Mouse (Mus musculus) right cerebral cortex, postnatal 4 days (tissue): ENCODE results near the gene Timp2.
"Not testable (repeated sequence)": the region's sequence is repeated elsewhere in the genome, so short reads cannot be mapped to it uniquely, and the experiment has no call there.

Source experiments
- DNase-seq: peaks from one replicate; pipeline ENCODE4 v3.0.0-alpha.2; 2022

Gene Timp2

GRCm38 (mm10) chr11:118355640-118356039 lies at the start of gene Timp2:
Gene Timp2, minus strand, starts transcription at chr11:118355740.
- no peak for DNase-seq

- DNase-seq = no peak
These were observed 49.8 kb upstream of the Timp2 start for GRCm38 (mm10) chr11:118405311-118405710.

- DNase-seq = no peak
These were observed 48.7 kb upstream of the Timp2 start for GRCm38 (mm10) chr11:118403951-118404899.

GRCm38 (mm10) chr11:118403183-118403582 lies 47.6 kb upstream of the Timp2 start:
- DNase-seq = no peak

- DNase-seq = peak; percentile 36
These were observed 46.3 kb upstream of the Timp2 start, which contains the start of gene Lgals3bp for GRCm38 (mm10) chr11:118401760-118402280. Gene Lgals3bp, minus strand, starts transcription at chr11:118402092.

- no peak for DNase-seq
These were observed 45.7 kb upstream of the Timp2 start for GRCm38 (mm10) chr11:118401195-118401594.

- no peak for DNase-seq
These were observed 45.0 kb upstream of the Timp2 start for GRCm38 (mm10) chr11:118400566-118400936.

- DNase-seq = no peak
These were observed 44.5 kb upstream of the Timp2 start for GRCm38 (mm10) chr11:118399891-118400565.

GRCm38 (mm10) chr11:118397806-118398530 lies 42.4 kb upstream of the Timp2 start:
- DNase-seq = no peak

- no peak for DNase-seq
These were observed 39.0 kb upstream of the Timp2 start for GRCm38 (mm10) chr11:118394538-118394937.

- no peak for DNase-seq
These were observed 38.5 kb upstream of the Timp2 start for GRCm38 (mm10) chr11:118393991-118394390.

- not testable (repeated sequence) for DNase-seq
These were observed 32.3 kb upstream of the Timp2 start for GRCm38 (mm10) chr11:118387816-118388215.

- peak; percentile 90 for DNase-seq
These were observed 23.9 kb upstream of the Timp2 start for GRCm38 (mm10) chr11:118379251-118380009.

GRCm38 (mm10) chr11:118378656-118379055 lies 23.1 kb upstream of the Timp2 start:
- DNase-seq = no peak

- not testable (repeated sequence) for DNase-seq
These were observed 20.8 kb upstream of the Timp2 start for GRCm38 (mm10) chr11:118376323-118376722.

- DNase-seq = no peak
These were observed 20.3 kb upstream of the Timp2 start for GRCm38 (mm10) chr11:118375881-118376280.

- DNase-seq = no peak
These were observed 19.9 kb upstream of the Timp2 start for GRCm38 (mm10) chr11:118375461-118375860.

- DNase-seq = peak; percentile 60
These were observed 19.5 kb upstream of the Timp2 start for GRCm38 (mm10) chr11:118375006-118375405.

- no peak for DNase-seq
These were observed 19.0 kb upstream of the Timp2 start for GRCm38 (mm10) chr11:118374506-118374905.

GRCm38 (mm10) chr11:118372641-118373040 lies 17.1 kb upstream of the Timp2 start:
- no peak for DNase-seq

- no peak for DNase-seq
These were observed 16.3 kb upstream of the Timp2 start for GRCm38 (mm10) chr11:118371876-118372275.

GRCm38 (mm10) chr11:118369657-118370056 lies 14.1 kb upstream of the Timp2 start:
- DNase-seq = no peak
